Mouse (Mus musculus): ENCODE data around the gene Mad2l2. TPM values are rescaled to one million over a fixed set of nuclear protein-coding genes. Genes with fewer than 3 reads are reported as not detected.
"Not testable (repeated sequence)": the region's sequence is repeated elsewhere in the genome, so short reads cannot be mapped to it uniquely, and the experiment has no call there.

The Mad2l2 gene
- polyA plus RNA-seq, 1 experiment: 21.0 TPM

- TF ChIP-seq CTCF (IDR thresholded peaks at IDR 0.05; ENCODE audit: extremely low read depth, insufficient read depth, insufficient read length, insufficient replicate concordance) (no peak), POLR2A (IDR thresholded peaks at IDR 0.05; ENCODE audit: low read depth, low read length) (no peak)
These were observed 12.8 kb upstream of the Mad2l2 start for GRCm38 (mm10) chr4:148117392-148117791.

GRCm38 (mm10) chr4:148119578-148119977 is 10.6 kb upstream of the Mad2l2 start:
- not testable (repeated sequence) for H3K36me3 ChIP-seq (ENCODE audit: control insufficient read depth, insufficient read depth, low read length); H3K4me3 ChIP-seq (ENCODE audit: extremely low read depth, insufficient read depth, insufficient read length); H3K27me3 ChIP-seq (ENCODE audit: control insufficient read depth, insufficient read depth, low read length); DNase-seq (ENCODE audit: low read depth in 1 of 2, low spot score in 2 of 2); H3K4me1 ChIP-seq (ENCODE audit: control insufficient read depth, insufficient read depth, insufficient read length); H3K27ac ChIP-seq (ENCODE audit: insufficient read depth, low read length)
- WGBS: 83% methylated on average over 9 of the region's 9 CpGs

More at GRCm38 (mm10) chr4:148117392-148117791, 12.8 kb upstream of the Mad2l2 start:
- Histone ChIP-seq H3K27me3 (ENCODE audit: control insufficient read depth, insufficient read depth, low read length) (no peaks in the 10 kb centered on the region), H3K4me3 (ENCODE audit: extremely low read depth, insufficient read depth, insufficient read length) (no peak overlapping the region), H3K36me3 (ENCODE audit: control insufficient read depth, insufficient read depth, low read length) (no peaks in the 10 kb centered on the region), H3K27ac (ENCODE audit: insufficient read depth, low read length) (no peak overlapping the region), H3K4me1 (ENCODE audit: control insufficient read depth, insufficient read depth, insufficient read length) (no peaks in the 10 kb centered on the region)
- WGBS: 74% methylated on average over 4 of the region's 4 CpGs
- no peak for DNase-seq (ENCODE audit: low read depth in 1 of 2, low spot score in 2 of 2)

- DNase-seq (ENCODE audit: low read depth in 1 of 2, low spot score in 2 of 2): no peak
- WGBS: 53% methylated on average over 9 of the region's 9 CpGs
- Histone ChIP-seq H3K4me1 (ENCODE audit: control insufficient read depth, insufficient read depth, insufficient read length) (no peaks in the 10 kb centered on the region), H3K27ac (ENCODE audit: insufficient read depth, low read length) (no peak overlapping the region), H3K36me3 (ENCODE audit: control insufficient read depth, insufficient read depth, low read length) (no peaks in the 10 kb centered on the region), H3K4me3 (ENCODE audit: extremely low read depth, insufficient read depth, insufficient read length) (no peak overlapping the region), H3K27me3 (ENCODE audit: control insufficient read depth, insufficient read depth, low read length) (no peaks in the 10 kb centered on the region)
- TF ChIP-seq CTCF (IDR thresholded peaks at IDR 0.05; ENCODE audit: extremely low read depth, insufficient read depth, insufficient read length, insufficient replicate concordance) (no peak), POLR2A (IDR thresholded peaks at IDR 0.05; ENCODE audit: low read depth, low read length) (no peak)
These were observed 9.6 kb upstream of the Mad2l2 start for GRCm38 (mm10) chr4:148120555-148120954.

- Histone ChIP-seq H3K4me1 (ENCODE audit: control insufficient read depth, insufficient read depth, insufficient read length) (no peaks in the 10 kb centered on the region), H3K27ac (ENCODE audit: insufficient read depth, low read length) (no peak overlapping the region), H3K36me3 (ENCODE audit: control insufficient read depth, insufficient read depth, low read length) (no peaks in the 10 kb centered on the region), H3K4me3 (ENCODE audit: extremely low read depth, insufficient read depth, insufficient read length) (no peak overlapping the region), H3K27me3 (ENCODE audit: control insufficient read depth, insufficient read depth, low read length) (no peaks in the 10 kb centered on the region)
- TF ChIP-seq POLR2A (IDR thresholded peaks at IDR 0.05; ENCODE audit: low read depth, low read length) (no peak), CTCF (IDR thresholded peaks at IDR 0.05; ENCODE audit: extremely low read depth, insufficient read depth, insufficient read length, insufficient replicate concordance) (no peak)
- DNase-seq (ENCODE audit: low read depth in 1 of 2, low spot score in 2 of 2): no peak
- 82% methylated on average over 4 of the region's 4 CpGs for WGBS
These were observed 8.8 kb upstream of the Mad2l2 start for GRCm38 (mm10) chr4:148121362-148121761.

- H3K27ac ChIP-seq (ENCODE audit: insufficient read depth, low read length): no peak overlapping the region
- no peaks in the 10 kb centered on the region for H3K36me3 ChIP-seq (ENCODE audit: control insufficient read depth, insufficient read depth, low read length)
- WGBS: 53% methylated on average over 6 of the region's 6 CpGs
- DNase-seq (ENCODE audit: low read depth in 1 of 2, low spot score in 2 of 2): no peak
- no peak overlapping the region for H3K4me3 ChIP-seq (ENCODE audit: extremely low read depth, insufficient read depth, insufficient read length)
- no peak for TF ChIP-seq POLR2A (IDR thresholded peaks at IDR 0.05; ENCODE audit: low read depth, low read length)
- TF ChIP-seq CTCF (IDR thresholded peaks at IDR 0.05; ENCODE audit: extremely low read depth, insufficient read depth, insufficient read length, insufficient replicate concordance): no peak
- no peaks in the 10 kb centered on the region for H3K27me3 ChIP-seq (ENCODE audit: control insufficient read depth, insufficient read depth, low read length)
- H3K4me1 ChIP-seq (ENCODE audit: control insufficient read depth, insufficient read depth, insufficient read length): no peaks in the 10 kb centered on the region
These were observed 8.0 kb upstream of the Mad2l2 start for GRCm38 (mm10) chr4:148121982-148122693.

- Histone ChIP-seq H3K27me3 (ENCODE audit: control insufficient read depth, insufficient read depth, low read length) (no peaks in the 10 kb centered on the region), H3K4me3 (ENCODE audit: extremely low read depth, insufficient read depth, insufficient read length) (no peak overlapping the region), H3K36me3 (ENCODE audit: control insufficient read depth, insufficient read depth, low read length) (no peaks in the 10 kb centered on the region), H3K4me1 (ENCODE audit: control insufficient read depth, insufficient read depth, insufficient read length) (no peaks in the 10 kb centered on the region), H3K27ac (ENCODE audit: insufficient read depth, low read length) (no peak overlapping the region)
- TF ChIP-seq CTCF (IDR thresholded peaks at IDR 0.05; ENCODE audit: extremely low read depth, insufficient read depth, insufficient read length, insufficient replicate concordance) (no peak), POLR2A (IDR thresholded peaks at IDR 0.05; ENCODE audit: low read depth, low read length) (no peak)
- 93% methylated on average over 3 of the region's 3 CpGs for WGBS
- no peak for DNase-seq (ENCODE audit: low read depth in 1 of 2, low spot score in 2 of 2)
These were observed 7.5 kb upstream of the Mad2l2 start for GRCm38 (mm10) chr4:148122694-148123066.

- H3K4me1 ChIP-seq (ENCODE audit: control insufficient read depth, insufficient read depth, insufficient read length): no peaks in the 10 kb centered on the region; the same call in 1 of the 2 replicates
- no peaks in the 10 kb centered on the region for H3K36me3 ChIP-seq (ENCODE audit: control insufficient read depth, insufficient read depth, low read length)
- DNase-seq (ENCODE audit: low read depth in 1 of 2, low spot score in 2 of 2): no peak
- TF ChIP-seq CTCF (IDR thresholded peaks at IDR 0.05; ENCODE audit: extremely low read depth, insufficient read depth, insufficient read length, insufficient replicate concordance) (no peak), POLR2A (IDR thresholded peaks at IDR 0.05; ENCODE audit: low read depth, low read length) (no peak)
- H3K27me3 ChIP-seq (ENCODE audit: control insufficient read depth, insufficient read depth, low read length): peaks cover 3% of the 10 kb centered on the region; the same call in 1 of the 2 replicates
- no peak overlapping the region for H3K4me3 ChIP-seq (ENCODE audit: extremely low read depth, insufficient read depth, insufficient read length)
- WGBS: 77% methylated on average over 1 of the region's 1 CpGs
- H3K27ac ChIP-seq (ENCODE audit: insufficient read depth, low read length): no peak overlapping the region
These were observed 1.9 kb upstream of the Mad2l2 start for GRCm38 (mm10) chr4:148128241-148128640.
